Mouse (Mus musculus): ENCODE measurements at regions not wholly inside any gene's neighbourhood (a gene's known extent, or its start where the extent isn't known, plus 50 kb on each side); places are given as distances from the start of the nearest gene placed in this dataset.

DNA sequence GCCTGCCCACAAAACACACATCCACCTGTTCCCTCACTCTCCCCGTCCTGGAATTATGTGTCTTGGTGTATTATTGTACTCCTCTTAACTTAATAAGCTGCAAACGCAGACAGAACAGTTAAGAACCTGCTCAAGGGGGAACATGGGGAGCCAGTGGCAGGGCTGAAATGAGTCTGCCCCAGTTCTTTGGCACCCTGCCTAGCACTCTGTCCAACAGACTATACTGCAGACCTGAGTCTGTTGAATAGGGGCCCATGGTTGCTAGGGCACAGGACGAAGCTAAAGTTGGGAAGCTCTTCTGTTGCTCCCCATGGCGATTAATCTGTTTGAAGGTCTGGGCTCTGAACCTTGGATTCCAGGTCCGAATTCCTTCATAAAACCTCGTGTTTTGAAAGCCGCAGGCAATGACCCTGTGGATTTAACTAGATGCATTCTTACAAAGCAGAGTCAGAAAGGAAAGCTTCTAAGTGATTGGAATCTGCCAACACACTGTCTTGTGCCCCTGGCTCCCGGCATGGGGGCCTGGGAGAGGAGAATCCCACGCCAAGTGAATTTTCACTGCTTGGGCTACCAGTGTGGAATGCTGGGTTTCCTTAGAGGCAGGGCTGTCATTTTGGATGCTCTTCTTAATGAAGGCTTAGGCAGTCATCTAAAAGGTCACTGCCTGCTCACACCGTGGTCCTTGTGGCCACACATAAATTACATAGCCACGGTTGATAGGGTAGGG lies 479.3 kb downstream of the Nedd1 start:
- intact Hi-C loops (cut with DNase I) = no loop called here

- intact Hi-C loops (cut with DNase I) = no loop called here
These were observed 484.3 kb downstream of the Nedd1 start for GRCm38 (mm10) chr10:92237881-92238280.

DNA sequence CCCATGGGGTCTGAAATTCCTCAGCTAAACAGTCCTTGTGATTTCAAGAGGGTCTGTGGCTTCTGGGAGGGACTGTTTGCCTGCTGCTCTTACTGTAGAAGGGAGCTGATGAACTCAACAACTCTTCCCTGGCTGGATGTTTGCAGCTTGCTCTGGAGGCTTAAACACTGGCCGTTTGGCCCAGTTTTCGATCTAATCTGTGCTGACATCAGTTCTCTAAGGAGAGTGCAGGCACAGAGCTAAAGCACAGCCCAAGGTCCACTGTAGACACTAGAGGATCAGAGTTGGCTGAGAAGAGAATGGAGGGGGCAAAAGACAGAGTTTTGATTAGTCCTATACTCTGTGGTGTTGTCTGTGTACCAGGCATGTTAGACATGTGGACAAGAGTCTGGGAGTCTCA lies 490.1 kb downstream of the Nedd1 start:
- intact Hi-C loops (cut with DNase I) = no loop called here

DNA sequence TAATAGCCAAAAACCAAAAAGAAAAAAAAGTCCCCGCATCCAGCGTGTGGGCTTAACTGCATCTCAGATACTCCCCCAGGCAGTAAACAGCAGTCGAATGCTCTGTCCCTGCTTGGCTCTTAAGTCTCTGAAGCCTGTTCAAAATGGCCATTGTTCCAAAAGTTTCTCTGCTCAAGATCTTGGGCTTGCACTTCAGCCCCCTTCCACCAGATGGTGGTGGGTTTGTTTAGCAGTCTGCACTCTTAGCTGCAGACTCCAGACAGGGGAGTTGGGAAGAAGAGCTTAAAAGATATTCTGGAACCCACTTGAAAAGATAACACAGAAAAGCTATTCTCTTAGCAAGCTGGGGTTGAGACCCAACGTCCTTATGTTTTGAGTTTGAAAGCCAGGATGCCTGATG lies 496.4 kb downstream of the Nedd1 start:
- intact Hi-C loops (cut with DNase I) = loop anchor here (5.0 kb wide), 1 partner anchor 1014 kb away; no protein-coding TSS in a partner anchor

DNA sequence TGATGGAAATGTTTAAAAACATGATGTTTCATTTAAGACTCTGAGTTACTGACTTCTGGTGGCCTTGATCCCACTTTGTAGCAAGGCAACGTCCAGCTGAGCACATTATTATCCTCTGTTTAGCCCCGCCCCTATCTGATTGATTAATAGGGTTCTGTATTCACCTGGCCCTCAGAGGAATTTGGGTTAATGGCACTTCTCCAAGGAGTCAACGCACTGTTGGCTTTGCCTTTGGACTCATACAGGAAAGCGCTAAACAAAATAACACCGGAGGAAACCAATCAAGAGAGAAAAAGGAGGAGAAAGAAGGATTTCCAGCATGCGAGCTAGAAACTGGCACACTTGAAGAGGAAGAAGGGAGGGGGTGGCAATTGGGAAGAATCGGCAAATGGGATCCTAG lies 497.1 kb downstream of the Nedd1 start:
- intact Hi-C loops (cut with DNase I) = loop anchor here (5.0 kb wide), 1 partner anchor 1013 kb away; no protein-coding TSS in a partner anchor

GRCm38 (mm10) chr10:92219310-92219709 lies 502.9 kb downstream of the Nedd1 start:
- intact Hi-C loops (cut with DNase I) = no loop called here

- intact Hi-C loops (cut with DNase I) = no loop called here
These were observed 551.4 kb downstream of the Nedd1 start for GRCm38 (mm10) chr10:92170856-92171255.

GRCm38 (mm10) chr10:92166057-92166456 lies 556.2 kb downstream of the Nedd1 start:
- intact Hi-C loops (cut with DNase I) = no loop called here

GRCm38 (mm10) chr10:92164991-92165390 lies 557.2 kb downstream of the Nedd1 start:
- intact Hi-C loops (cut with DNase I) = no loop called here

DNA sequence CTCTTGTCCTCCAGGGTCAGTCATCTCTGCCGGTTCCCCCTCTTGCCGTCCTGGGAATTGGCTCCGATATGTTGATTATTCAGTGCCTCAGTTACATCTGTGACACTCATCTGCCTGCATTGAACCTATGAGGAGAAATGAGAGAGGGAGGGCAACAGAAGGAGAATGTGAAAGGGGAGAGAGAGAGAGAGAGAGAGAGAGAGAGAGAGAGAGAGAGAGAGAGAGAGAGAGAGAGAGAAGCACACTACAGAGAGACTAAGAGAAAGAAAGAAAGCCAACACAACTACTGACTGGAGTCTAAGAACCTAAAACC lies 557.6 kb downstream of the Nedd1 start:
- intact Hi-C loops (cut with DNase I) = no loop called here

DNA sequence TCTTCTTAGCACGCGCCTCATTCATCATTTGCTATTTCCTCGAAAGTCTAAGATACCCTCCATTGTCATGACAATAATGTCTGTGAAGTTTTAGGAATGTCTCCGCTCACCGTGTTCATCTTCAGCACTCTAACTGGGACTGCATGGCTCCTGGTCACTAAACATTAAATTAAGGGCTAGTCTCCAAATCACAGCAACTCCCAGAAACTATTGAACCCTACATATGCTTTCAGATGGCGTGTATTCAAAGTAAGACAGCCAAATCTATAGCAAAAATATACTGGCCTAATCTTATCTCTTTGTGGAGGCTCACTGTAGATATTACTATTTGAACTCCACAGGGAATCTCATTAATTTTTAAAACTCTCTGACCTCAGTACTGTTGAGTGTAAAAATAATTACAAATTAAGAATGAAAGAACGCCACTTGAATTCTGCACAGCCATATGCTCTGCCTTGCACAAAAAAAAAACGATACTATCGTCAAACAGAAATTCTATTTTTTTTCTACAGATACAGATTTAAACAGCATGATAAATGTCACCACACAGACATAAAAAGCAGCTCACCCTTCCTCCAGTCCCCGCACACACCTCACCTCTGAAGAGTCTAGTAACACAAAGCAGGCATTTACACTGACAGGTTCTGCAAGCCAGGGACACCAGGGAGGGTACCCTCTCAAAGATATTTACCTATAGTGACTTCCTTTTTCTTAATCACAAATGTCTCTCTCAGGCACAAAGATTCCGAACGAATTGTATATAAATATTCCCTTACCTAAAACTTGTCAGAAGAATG lies 558.2 kb downstream of the Nedd1 start:
- intact Hi-C loops (cut with DNase I) = no loop called here

GRCm38 (mm10) chr10:92163071-92163504 lies 559.1 kb downstream of the Nedd1 start:
- intact Hi-C loops (cut with DNase I) = no loop called here

GRCm38 (mm10) chr10:92162473-92163011 lies 559.7 kb downstream of the Nedd1 start:
- intact Hi-C loops (cut with DNase I) = no loop called here

- intact Hi-C loops (cut with DNase I) = no loop called here
These were observed 560.7 kb downstream of the Nedd1 start for GRCm38 (mm10) chr10:92161501-92161900.

DNA sequence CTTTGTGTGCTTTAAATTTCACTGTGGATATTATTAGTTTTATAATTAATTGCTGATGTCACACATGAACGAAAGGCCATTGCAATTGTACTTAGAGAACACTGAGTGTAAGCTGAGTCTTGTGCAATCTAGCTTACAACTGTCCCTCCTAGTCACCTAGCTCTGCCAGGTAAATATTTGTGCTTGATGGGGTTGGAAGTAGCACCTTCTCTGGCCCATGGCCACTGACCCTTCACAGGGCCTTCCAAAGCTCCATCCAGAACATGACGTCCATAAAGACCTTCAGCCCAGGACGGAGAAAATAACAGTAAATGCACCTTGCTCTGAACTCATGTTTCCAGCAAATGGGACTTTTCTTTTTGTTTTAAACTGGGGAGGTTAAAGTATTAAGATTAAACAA lies 576.0 kb downstream of the Nedd1 start:
- intact Hi-C loops (cut with DNase I) = no loop called here

DNA sequence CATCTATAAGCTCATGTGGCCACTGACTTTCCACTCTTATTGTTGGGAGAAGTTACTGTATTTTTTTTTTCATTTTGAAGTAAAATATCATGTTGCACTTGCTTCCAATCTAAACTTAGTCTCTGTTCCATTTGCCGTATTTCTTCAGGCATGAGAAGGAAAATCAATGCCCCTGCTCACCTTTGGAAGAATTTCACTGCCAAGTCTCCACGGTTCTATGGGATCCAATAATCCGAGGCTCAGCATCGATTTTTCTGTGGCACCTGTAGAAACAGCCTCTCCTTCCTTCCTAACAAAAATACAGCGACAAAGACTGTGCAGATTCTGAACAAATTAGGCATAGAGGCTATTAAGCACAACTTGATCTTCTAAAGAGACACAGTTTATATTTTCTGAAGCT lies 586.7 kb downstream of the Nedd1 start:
- intact Hi-C loops (cut with DNase I) = no loop called here

- intact Hi-C loops (cut with DNase I) = no loop called here
These were observed 609.4 kb downstream of the Nedd1 start for GRCm38 (mm10) chr10:92112790-92113189.

DNA sequence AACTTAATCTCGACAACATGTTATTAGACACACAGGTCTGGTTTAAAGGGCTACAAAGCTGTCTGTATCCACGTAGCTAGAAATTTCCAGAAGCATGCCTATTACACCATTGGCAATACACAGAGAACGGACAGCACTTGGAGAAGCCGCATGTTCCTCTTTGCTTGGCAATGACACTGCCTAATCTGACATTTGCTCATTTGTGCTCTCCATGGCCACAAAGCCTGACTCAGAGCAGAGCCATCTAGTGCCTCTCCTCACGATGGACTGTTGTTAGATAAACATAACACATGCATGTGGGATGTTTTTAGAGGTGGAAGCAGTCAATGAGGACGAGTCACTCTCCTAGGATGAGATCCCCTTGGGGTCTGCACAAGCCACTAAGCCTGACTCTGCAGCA lies 615.9 kb downstream of the Nedd1 start:
- intact Hi-C loops (cut with DNase I) = no loop called here

- intact Hi-C loops (cut with DNase I) = no loop called here
These were observed 618.3 kb downstream of the Nedd1 start for GRCm38 (mm10) chr10:92103887-92104286.

DNA sequence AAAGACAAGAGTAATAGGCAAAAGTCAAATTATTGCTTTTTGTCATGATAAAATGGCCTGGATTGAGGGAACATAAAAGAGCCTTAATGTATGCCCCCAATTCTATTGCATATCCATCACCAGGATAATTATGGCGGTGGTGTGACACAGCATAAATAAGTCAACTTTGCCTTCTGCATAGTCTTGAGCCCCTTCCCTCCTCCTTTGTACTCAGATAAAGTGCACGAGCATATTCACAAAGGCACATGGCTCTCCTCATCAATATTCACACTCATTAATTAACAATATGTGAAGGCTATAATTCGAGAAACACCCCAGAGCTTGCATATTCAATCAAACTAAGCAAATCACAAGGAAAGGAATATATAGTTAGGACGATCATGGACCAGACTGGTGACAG lies 619.5 kb downstream of the Nedd1 start:
- intact Hi-C loops (cut with DNase I) = no loop called here

DNA sequence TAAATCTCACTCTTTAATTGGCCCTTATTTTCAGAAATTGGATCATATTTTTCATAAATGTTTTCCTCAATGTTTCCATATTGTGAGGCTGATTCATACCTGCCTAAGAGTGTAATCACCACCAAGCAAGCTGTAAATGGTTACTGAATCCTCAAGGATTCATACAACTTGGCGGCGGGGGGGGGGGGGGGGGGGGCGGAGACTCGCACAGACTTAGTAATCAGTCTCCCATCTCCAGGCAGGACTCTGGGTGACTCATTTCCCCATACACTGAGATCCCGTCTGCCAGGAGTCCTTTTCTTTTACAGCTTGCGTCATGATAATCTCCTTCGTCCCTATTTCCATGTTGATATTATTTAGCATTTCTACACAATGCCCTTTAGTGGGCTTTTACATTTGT lies 624.7 kb downstream of the Nedd1 start:
- intact Hi-C loops (cut with DNase I) = no loop called here

DNA sequence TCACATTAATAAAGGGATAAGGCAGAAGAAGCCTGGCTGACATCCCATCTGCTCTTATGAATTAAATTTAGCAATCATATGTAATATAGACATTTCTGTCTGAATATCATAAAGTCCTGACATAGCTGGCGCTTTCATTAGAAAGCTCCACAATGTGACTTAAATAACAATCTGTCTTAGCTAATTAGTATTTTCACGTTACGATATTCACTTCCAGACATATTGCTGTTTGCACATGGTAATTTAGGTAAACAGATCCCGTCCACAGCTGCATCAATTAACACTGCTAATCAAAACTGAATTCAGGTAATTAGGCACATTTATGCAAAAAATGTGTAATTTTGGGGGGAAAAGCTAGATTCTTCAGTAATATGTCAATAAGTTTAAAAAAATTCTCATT lies 625.1 kb downstream of the Nedd1 start:
- intact Hi-C loops (cut with DNase I) = no loop called here
